Mouse (Mus musculus) ES-Bruce4 (cell line): Measurements from ENCODE around the gene Aaas.

Experiments
- CTCF ChIP-seq: IDR thresholded peaks from one replicate; pipeline ENCODE4 v1.8.1; 2011; ENCODE audit warnings: low read depth, low read length
- EP300 ChIP-seq: IDR thresholded peaks from 2 replicates; pipeline ENCODE4 v1.6.1; 2011; ENCODE audit warnings: low read depth, low read length; ENCODE audit not compliant: insufficient read depth
- POLR2A ChIP-seq: IDR thresholded peaks from one replicate; pipeline ENCODE4 v1.8.1; 2011; ENCODE audit warnings: low read length; ENCODE audit not compliant: insufficient read depth

GRCm38 (mm10) chr15:102315292-102315691, 35.3 kb downstream of the Aaas start:
- TF ChIP-seq CTCF (no peak), POLR2A (no peak), EP300 (no peak)
